Mouse (Mus musculus) 416B (cell line): Measurements from ENCODE around the gene Vmn1r217.
"Not testable (repeated sequence)": the region's sequence is repeated elsewhere in the genome, so short reads cannot be mapped to it uniquely, and the experiment has no call there.

ENCODE experiments used
- DNase-seq: peaks from one replicate; pipeline ENCODE4 v3.0.0; 2011; ENCODE audit warnings: low read depth

Gene Vmn1r217

DNA sequence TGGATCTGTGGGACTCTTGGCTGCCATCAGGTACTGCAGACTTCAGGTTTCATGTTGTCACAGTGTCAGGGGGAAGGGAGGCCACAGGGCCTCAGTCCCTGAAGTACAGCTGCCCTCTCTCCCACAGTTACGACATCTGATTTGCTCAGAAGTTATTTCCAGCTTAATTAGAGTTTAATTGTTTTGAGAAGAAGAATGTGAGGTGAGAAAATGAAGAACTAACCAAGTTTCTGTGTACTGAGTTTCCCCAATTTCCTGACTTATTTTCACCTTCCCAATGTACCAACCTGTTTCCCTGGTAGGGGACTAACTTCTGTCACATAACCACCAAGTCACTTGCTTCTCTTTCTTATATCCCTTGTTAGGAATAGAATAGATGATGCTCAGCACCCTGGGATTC lies at the start of gene Vmn1r217:
Vmn1r217 (minus strand) TSS at position 101 of the 400 bp plus-strand sequence.
- DNase-seq = not testable (repeated sequence)

DNA sequence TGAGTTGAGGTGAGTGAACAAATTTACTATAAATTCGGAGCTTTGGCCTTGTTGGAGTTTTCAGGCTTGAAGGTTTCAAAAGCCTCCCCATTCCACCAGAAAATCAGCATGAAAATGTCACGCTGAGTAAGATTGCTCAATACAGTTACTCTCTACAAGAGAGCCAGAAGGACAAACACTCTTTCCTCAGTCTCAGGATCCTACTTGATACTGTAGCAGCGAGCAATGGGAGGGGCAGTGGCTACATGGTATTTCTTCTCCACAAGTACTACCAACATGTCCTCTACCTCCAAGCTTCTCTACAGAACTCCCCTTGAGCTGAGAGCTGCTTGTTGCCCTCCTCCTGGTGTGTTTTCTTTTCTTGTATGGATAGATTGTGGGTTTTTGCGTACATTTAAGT lies 48.4 kb upstream of the Vmn1r217 start:
- not testable (repeated sequence) for DNase-seq

DNA sequence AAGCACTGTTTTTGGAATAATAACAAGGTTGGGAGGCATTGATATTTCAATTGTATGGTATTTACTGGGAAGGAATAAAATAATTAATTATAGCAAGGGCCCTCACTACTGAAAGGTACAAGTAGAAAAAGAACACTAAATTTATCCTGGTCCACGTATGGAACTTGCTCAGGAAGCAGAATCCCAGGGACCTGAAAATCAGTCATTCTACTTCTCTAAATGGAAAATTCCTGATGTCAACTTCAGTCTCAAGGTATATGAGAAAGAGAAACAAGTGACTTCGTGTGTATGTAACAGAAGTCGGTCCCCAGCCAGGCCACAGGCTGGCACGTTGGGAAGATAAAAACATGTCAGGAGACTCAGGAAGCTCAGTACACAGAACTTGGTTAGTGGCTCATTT lies 41.0 kb upstream of the Vmn1r217 start, which contains the start of gene Vmn1r219:
Vmn1r219 (plus strand) TSS at position 301 of the 400 bp plus-strand sequence.
- no peak for DNase-seq

DNA sequence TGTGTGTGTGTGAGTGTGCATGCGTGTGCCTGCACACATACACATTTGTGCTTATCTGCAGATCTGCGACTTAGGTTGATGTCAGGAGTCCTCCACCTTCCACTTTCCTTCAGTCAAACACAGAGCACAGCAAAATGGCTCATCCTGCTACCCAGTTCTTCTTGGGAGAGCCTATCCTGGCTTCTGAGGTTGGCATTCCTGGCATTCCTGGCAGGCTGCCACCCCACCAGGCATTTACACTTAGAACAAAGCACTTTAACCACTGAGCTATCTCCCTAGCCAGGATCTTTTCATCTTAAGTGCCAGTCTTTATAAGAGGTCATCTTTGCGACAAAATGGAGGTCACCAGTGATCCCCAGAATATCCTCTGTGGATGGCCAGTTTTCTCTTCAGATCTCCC lies 39.8 kb upstream of the Vmn1r217 start:
- no peak for DNase-seq

DNA sequence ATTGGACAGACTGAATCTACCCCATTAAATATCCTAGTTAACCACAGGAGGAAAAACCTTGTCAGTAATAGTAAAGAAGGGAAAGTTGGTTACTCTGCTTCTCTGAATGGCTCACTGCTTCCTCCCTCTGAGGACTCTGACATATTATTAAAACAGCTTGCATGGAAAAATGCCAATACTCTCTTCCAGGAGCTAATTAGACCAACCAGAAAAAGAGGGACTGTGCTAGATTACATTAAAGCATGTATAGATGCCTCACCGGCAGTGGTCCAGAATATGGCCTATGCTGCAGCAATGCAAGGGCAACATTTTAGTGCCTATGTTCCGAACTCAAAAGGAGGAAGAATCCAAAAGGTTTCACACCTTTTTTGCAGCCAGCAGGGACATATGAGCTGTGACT lies 20.9 kb upstream of the Vmn1r217 start:
- no peak for DNase-seq

DNA sequence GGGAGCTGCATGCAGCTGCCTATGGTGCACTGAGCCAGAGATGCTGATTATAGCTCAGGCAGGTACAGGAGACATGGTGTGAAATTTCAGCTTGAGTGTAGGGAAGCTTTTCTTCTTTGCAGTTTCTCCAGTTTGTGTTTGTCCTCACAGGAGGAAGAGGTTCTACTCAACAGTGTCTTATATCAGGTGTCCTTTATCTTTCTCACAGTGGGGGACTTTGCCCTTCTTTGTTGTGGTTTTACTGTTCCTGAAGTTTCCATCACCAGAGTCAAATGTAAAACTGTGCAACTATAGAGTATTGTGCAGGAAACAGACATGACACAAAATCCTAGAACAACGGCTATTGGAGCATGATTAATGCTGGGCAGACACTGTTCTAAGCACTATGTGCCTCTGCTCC lies 15.5 kb upstream of the Vmn1r217 start:
- DNase-seq = no peak

DNA sequence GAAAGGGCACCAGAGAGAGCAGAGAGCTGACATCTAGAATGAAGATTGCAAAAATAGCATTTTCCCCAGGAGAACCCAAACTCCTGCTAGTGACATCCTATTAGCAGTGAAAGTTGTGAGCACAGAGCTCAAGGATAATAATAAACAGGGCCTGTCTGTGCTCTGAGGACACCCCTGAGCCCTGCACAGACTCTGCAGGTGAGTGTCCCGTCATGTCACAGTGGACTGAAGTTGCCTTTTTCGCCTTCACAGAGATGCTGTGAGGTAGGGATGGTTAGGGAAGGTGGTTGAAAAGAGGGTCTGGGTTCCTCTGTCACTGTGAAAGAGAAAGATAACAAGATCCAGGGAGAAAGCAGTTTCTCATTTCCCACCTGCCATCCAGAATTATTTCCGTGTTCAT lies 15.1 kb upstream of the Vmn1r217 start, which contains the start of gene Vmn1r218:
Vmn1r218 (plus strand) TSS at position 57 of the 400 bp plus-strand sequence.
- DNase-seq = no peak

GRCm38 (mm10) chr13:23120611-23121010 lies 2.6 kb upstream of the Vmn1r217 start:
- DNase-seq = no peak

- DNase-seq = no peak
Observed at GRCm38 (mm10) chr13:23094386-23094785, 23.6 kb downstream of the Vmn1r217 start.

GRCm38 (mm10) chr13:23069312-23069711 lies 48.7 kb downstream of the Vmn1r217 start:
- DNase-seq = no peak

DNA sequence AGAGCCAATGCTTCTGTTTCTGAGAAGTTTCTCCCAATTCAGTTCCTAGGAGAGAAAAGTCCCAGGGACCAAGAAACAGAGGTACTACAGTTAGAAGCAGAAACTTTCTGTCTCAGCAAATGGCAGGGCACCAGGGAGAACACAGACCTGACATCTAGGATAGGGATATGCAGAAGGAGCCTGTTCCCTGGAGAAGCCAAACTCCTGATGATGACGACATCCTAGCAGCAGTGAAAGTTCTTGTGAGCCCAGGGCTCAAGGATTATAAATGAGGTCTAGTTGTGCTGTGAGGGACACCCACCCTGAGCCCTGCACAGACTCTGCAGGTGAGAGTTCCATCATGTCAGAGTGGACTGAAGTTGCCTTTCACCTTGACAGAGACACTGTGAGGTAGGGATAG lies 50.3 kb downstream of the Vmn1r217 start, which contains the start of gene Vmn1r215:
Vmn1r215 (plus strand) TSS at position 301 of the 400 bp plus-strand sequence.
- no peak for DNase-seq

GRCm38 (mm10) chr13:23057778-23058177 lies 60.2 kb downstream of the Vmn1r217 start:
- peak; percentile 1 for DNase-seq
